Mouse (Mus musculus): ENCODE data around the gene Tdrd9.

DNA sequence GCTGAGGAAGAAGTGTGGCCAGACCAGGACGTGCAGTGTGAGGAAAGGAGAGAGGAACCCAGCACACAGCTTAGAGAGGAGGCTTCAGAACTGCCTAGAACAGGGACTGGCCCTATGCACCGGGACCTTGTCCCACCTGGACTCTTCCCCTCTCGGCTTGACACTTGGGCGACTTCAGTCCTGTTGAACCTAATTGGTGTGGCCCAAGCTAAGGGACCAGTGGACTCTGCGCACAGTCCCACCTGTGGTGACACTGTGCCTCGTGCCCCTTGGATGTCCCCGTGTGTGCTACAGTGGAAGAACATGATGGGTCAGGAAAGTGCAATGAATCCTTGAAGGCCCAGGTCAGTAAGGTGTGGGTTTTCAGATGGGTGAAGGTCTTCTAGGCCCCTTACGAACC, 136.3 kb downstream of the Tdrd9 start:
- TF ChIP-seq CTCF (IDR thresholded peaks at IDR 0.05; ENCODE audit: borderline replicate concordance, insufficient read depth, low read length) (no peak), POLR2A (IDR thresholded peaks at IDR 0.05; ENCODE audit: low read depth, low read length) (no peak)

All from embryonic fibroblast, embryonic 13.5 days (primary cell).